In the genomic region with DNA sequence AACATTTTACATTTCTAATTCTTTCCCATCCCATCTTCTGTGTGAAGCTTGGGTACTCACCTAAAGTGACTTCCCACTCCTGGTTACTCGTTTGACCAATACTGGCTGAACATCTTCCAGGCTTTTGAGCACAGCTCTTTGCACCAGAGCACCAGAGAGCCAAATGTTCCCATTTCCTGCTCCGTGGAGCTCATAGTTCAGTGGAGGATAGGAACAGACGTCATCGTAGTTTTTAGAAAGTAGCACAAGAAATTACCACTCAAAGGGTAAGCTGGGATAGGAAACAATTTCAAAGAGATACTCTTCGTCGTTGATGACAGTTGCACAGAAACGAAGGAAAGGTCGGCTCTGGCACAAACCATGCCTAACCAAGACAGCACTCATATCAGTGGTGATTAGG, we compare ENCODE assay signal across 26 mouse cellular contexts.
"Had no signal": no experiment of that assay in that cellular context is flagged by ENCODE, and none has a peak within 500 bp of the region (broad histone marks: within the 10 kb centered on the region; RNA-seq: fewer than 3 reads in every experiment).

No protein-coding gene starts in this region.

- H3K4me3 ChIP-seq: gastrocnemius, adult 2 months; heart, adult 2 months; heart, embryonic 13.5 days; heart, embryonic 15.5 days; hindbrain, embryonic 10.5 days; hindbrain, embryonic 12.5 days; intestine, embryonic 15.5 days; limb, embryonic 13.5 days; limb, embryonic 15.5 days; liver, embryonic 12.5 days had no signal

- DNase-seq: gastrocnemius, adult 2 months; gastrocnemius, postnatal 10 days; gastrocnemius, postnatal 25 days; heart, adult 2 months; heart, postnatal 14 days; heart, postnatal 4 days; kidney, adult 18-20 months; kidney, adult 8-10 months; kidney, postnatal 14 days; kidney, postnatal 36 days; layer of hippocampus, postnatal 36 days; left cerebral cortex, postnatal 4 days had no signal

- H3K27ac ChIP-seq: gastrocnemius, adult 2 months; heart, adult 2 months; heart, embryonic 13.5 days; heart, embryonic 15.5 days; hindbrain, embryonic 10.5 days; hindbrain, embryonic 12.5 days; hindbrain, embryonic 14.5 days; intestine, embryonic 15.5 days; kidney, postnatal 0 days; limb, embryonic 13.5 days; limb, embryonic 15.5 days; liver, embryonic 12.5 days; liver, embryonic 14.5 days had no signal

- ATAC-seq: hindbrain, embryonic 16.5 days; inflammation-experienced regulatory T-cells, adult 6 months; intestine, embryonic 15.5 days; intestine, postnatal 0 days; liver, embryonic 12.5 days had no signal
